Mouse (Mus musculus): ENCODE measurements at regions not wholly inside any gene's neighbourhood (a gene's known extent, or its start where the extent isn't known, plus 50 kb on each side); places are given as distances from the start of the nearest gene placed in this dataset.

DNA sequence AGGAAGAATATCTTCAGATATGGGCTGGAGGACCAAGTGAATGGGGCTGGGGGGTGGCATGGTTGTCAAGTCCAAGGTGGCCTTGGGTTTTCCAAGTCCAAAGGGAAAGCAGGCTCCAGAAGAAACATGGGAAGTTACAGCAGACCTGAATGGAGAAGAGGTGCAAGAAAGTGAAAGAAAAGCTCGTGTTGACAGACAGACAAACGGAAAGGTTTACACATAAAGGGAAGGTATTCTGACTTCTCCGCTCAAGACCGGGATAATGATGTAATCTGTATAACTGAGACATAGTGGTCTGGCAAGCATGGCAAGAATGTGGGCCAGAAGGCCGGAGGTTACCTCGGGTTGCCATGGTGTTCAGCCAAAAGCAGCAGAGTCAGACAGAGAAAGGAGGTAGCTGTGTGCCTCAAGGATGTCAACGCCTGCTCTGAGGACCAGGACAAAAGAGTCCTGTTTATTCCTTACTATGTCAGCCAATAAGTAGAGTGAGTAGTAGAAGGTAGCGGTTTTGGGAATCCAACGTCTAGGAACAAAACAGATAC, 50.8 kb upstream of the Elk3 start:
- DNase-seq (ENCODE audit: extremely low read depth, low read depth), result no peak

GRCm38 (mm10) chr10:93364108-93364793, 53.3 kb upstream of the Elk3 start:
- DNase-seq (ENCODE audit: extremely low read depth, low read depth), result no peak

GRCm38 (mm10) chr10:93364881-93365280, 53.9 kb upstream of the Elk3 start:
- DNase-seq (ENCODE audit: extremely low read depth, low read depth), result no peak

GRCm38 (mm10) chr10:93365318-93365717, 54.4 kb upstream of the Elk3 start:
- no peak for DNase-seq (ENCODE audit: extremely low read depth, low read depth)

DNA sequence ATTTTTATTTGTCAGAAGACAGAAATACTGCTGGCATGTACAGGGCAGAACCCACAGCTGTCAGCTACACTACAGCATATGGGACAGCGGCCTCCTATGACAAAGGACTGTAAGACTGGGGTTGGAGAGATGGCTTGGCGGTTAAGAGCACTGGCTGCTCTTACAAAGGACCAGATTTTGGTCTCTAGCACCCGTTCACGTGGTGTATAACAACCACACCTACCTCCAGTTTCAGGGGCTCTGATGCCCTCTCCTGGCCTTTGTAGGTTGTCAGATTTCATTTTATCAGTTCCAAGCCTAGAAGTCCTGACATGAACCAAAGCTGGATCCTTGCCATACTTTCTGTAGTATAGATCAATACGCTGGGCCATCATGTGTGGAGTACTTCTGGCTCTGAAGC, 54.9 kb upstream of the Elk3 start:
- DNase-seq (ENCODE audit: extremely low read depth, low read depth), result no peak

DNA sequence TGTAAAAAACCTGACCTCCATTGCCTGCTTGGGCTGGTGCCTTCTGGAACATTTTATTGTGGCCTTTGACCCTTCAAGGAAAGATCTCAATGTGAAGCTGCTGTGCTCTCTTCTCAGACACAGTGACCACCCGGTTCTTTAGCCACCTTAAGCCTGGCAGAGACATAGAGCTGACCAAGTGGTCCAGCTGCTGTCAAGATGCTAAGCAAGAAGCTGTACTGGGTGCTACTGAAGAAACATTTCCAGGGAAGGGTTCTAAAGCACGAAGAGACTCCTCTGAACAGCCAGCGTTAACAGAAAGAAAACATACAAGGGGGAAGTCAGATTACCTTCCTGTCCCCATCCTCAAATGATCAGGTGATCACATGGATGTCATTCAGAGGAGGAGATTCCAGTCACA, 58.8 kb upstream of the Elk3 start:
- DNase-seq (ENCODE audit: extremely low read depth, low read depth), result no peak

- DNase-seq (ENCODE audit: extremely low read depth, low read depth), result no peak
Observed at GRCm38 (mm10) chr10:93370331-93370730, 59.4 kb upstream of the Elk3 start.

DNA sequence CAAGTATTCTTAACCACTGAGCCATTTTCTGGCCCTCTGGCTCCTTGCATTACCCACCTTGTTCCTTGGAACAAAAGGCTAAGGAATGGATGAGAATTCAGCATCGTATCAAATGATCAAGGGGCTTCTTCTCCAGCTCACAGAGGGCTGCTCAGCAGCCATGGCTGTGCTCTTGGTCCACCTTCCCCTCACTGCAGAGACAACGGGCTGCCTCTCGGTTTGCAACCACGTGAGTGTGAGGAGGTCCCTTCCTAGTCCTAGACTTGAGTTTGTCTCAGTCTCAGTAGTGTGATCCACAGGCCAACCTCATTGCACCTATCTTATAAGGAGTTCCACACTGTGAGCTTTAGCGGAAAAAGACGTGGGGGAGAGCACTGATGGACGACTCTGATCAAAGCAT, 61.3 kb upstream of the Elk3 start:
- no peak for DNase-seq (ENCODE audit: extremely low read depth, low read depth)

DNA sequence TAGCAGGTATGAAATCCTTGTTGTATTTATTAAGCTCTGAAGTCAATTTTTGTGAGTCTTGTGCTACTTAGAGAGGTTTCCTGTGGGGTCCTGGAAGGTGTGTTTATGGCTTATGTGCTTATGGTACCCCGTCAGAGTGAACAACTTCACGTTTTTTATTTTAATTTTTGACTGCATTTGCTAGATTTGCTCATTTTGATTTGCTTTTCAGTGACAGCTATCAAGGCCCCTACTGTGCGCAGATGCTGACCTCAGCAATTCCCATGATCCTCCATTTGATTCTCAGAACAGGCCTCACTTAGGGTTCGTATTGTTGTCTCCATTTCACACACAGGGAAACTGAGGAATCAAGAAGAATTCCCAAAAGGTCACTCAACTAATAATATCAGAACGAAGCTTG, 62.3 kb upstream of the Elk3 start:
- no peak for DNase-seq (ENCODE audit: extremely low read depth, low read depth)

- DNase-seq (ENCODE audit: extremely low read depth, low read depth), result no peak
Observed at GRCm38 (mm10) chr10:93373954-93374689, 63.2 kb upstream of the Elk3 start.

- DNase-seq (ENCODE audit: extremely low read depth, low read depth), result no peak
Observed at GRCm38 (mm10) chr10:93374690-93374994, 63.7 kb upstream of the Elk3 start.

- DNase-seq (ENCODE audit: extremely low read depth, low read depth), result no peak
Observed at GRCm38 (mm10) chr10:93375007-93375711, 64.2 kb upstream of the Elk3 start.

DNA sequence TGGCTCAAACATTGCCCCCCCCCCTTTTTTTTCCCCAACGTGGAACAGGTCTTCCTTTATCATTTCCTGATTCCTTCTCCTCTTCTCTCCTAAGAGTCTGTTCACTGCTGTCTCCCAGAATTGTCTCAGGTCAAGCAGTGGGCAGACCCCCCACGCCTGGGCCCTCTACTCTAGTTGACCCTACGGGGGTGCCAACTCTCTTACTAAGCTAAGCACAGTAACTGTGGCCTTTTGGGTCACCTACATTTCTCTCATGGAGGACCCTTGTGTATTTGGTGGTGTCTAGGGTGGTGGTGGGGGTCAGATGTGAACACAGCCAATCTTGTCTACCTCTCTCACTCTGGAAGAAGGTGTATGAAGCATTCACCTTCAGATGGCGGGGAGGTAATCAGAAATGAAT, 64.8 kb upstream of the Elk3 start:
- DNase-seq (ENCODE audit: extremely low read depth, low read depth), result no peak

DNA sequence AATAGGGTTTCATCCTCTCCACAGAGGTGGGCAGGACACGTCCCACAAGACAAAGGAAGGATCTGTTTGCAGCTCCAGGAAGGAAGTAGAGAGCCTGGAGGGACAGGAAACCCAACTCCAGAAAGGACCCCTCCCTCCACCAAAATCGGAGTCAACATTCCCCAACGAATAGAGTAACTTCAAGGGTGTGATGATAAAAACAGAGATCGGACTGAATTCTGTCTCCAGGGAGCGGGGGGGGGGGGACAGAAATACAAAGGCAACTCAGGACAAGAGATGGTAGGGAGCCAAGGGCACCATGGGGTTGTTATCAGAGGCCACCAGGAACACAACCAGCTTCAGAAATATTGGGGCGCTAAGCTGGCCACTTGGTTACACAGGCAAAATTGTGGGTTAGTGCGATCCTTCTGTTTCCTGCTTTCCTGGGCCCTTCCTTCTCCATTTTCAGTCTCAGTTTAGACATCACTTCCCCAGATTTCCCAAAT, 65.6 kb upstream of the Elk3 start:
- DNase-seq (ENCODE audit: extremely low read depth, low read depth), result no peak

GRCm38 (mm10) chr10:93389276-93389675, 63.9 kb upstream of the Lta4h start:
- no peak for DNase-seq (ENCODE audit: extremely low read depth, low read depth)

- DNase-seq (ENCODE audit: extremely low read depth, low read depth), result peak; percentile 33
Observed at GRCm38 (mm10) chr10:93391296-93391695, 61.9 kb upstream of the Lta4h start.

GRCm38 (mm10) chr10:93393902-93394301, 59.3 kb upstream of the Lta4h start:
- DNase-seq (ENCODE audit: extremely low read depth, low read depth), result no peak

DNA sequence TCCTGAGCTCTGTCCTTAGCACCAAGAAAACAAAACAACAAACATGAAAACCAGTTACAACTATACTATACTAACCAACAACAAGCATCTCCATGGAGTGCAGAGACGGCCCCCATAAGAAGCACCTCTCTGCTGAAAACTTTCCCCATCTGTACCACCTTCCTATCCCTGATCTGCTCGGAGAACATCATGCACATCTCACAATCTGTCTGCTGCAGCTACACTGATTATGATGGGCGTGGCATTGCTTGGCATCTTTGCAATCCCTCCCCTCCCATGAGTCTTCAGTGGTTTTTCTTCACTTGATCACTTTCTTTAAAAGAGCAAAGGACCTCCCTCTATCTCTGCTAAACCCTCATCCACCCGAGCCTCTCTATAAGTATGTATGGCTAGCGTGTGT, 55.5 kb upstream of the Lta4h start:
- peak; percentile 19 for DNase-seq (ENCODE audit: extremely low read depth, low read depth)

DNA sequence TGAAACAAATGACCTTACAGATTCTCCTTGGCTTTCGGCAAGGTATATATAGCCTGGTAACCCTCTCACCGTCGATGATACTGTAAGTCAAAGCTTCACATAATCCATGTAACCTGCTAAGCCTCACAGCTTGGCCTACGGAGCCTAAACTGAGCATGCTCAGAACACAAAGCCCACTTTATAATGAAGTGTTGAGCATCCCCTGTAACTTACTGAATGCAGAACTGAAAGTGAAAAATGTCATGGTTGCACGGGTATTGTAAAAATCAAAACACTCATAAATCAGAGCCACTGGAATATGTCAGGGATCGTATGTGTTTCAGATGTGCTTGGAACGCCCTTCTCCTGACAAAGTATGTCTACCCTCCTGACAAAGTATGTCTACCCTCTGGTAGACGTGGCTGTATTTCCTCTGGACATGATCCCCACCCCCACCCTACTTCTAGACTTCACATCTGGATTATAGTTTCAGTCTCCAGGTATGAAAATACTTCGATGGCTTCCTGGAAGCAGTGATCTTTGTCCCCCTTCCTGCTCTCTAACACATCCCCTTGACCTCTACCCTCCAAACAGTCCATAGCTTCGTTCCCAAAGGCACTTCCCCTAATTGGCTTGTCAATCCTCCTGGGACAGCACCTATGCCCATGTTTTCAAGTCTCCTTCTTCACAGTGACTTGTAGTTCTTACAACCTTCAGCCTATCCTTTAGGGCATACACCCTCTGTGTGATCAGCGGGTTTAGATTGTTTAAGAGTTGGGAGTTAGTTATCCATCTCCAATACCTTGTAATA, 54.5 kb upstream of the Lta4h start:
- no peak for DNase-seq (ENCODE audit: extremely low read depth, low read depth)

DNA sequence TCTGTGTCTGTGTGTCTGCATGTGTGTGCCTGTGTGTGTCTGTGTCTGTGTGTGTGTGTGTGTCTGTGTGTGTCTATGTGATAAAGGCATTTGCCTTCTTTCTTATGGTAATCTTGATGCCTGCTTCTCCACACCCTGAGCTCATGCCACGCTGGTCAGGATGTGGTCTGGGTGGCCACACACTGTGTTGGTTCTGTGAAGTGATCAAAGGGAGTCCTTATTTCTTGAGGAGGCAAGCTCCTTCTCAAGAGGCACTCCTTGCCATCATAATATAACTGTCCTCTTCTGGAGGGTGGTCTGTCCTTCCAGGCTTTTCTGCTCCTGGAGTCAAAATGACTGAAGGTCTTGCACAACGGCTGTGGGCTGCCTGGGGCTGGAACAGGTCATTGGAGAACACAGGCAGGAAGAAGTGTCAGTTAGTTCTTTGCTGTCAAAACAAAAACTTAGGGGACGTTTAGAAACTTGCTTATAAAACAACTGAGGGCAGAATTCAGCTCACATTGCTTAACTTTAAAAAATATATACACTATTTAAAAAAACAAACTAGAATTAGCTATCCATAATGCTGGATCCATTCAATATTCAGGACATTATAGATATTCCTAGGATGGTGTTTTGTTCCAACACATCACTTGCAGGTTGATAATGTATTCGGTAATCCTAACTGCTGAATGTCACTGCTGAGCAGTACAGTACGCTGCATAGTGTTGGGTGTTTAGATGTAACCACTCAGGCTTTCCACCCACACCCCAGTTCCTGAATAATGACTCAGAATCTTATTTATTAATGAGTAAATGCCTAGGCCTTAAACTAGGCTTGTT, 50.3 kb upstream of the Lta4h start:
- DNase-seq (ENCODE audit: extremely low read depth, low read depth), result no peak

All from MEL-GATA-1-ER (cell line).